Mouse (Mus musculus) MEL-GATA-1-ER (cell line): ENCODE data around the gene Cidec.

Experiments
- DNase-seq: peaks from one replicate; pipeline ENCODE4 v3.0.0-alpha.2; 2012; ENCODE audit warnings: low read depth; ENCODE audit errors: extremely low read depth

The Cidec gene

GRCm38 (mm10) chr6:113444207-113444965, 8.8 kb upstream of the Cidec start:
- DNase-seq, result no peak

GRCm38 (mm10) chr6:113443091-113443490, 7.5 kb upstream of the Cidec start:
- no peak for DNase-seq

GRCm38 (mm10) chr6:113442442-113443090, 7.0 kb upstream of the Cidec start, which contains the start of gene Jagn1:
Jagn1 (plus strand) TSS chr6:113442569.
- peak; percentile 86 for DNase-seq

- no peak for DNase-seq
Measured at GRCm38 (mm10) chr6:113442087-113442441, 6.5 kb upstream of the Cidec start.

GRCm38 (mm10) chr6:113441147-113441680, 5.7 kb upstream of the Cidec start:
- DNase-seq, result peak; percentile 81

- DNase-seq, result no peak
Measured at GRCm38 (mm10) chr6:113440686-113441085, 5.1 kb upstream of the Cidec start.

GRCm38 (mm10) chr6:113438721-113439430, 3.3 kb upstream of the Cidec start:
- no peak for DNase-seq

GRCm38 (mm10) chr6:113437135-113437534, 1.6 kb upstream of the Cidec start:
- DNase-seq, result no peak

- DNase-seq, result no peak
Measured at GRCm38 (mm10) chr6:113434691-113435090, 869 bp downstream of the Cidec start.

- DNase-seq, result no peak
Measured at GRCm38 (mm10) chr6:113433661-113434060, 1.9 kb downstream of the Cidec start.

- no peak for DNase-seq
Measured at GRCm38 (mm10) chr6:113431801-113432200, 3.8 kb downstream of the Cidec start.

- DNase-seq, result no peak
Measured at GRCm38 (mm10) chr6:113430846-113431245, 4.7 kb downstream of the Cidec start.

- DNase-seq, result no peak
Measured at GRCm38 (mm10) chr6:113429965-113430364, 5.6 kb downstream of the Cidec start.

GRCm38 (mm10) chr6:113428006-113428405, 7.6 kb downstream of the Cidec start:
- no peak for DNase-seq

- DNase-seq, result peak; percentile 45
Measured at GRCm38 (mm10) chr6:113427397-113427796, 8.2 kb downstream of the Cidec start.

GRCm38 (mm10) chr6:113426696-113427095, 8.9 kb downstream of the Cidec start:
- no peak for DNase-seq

- no peak for DNase-seq
Measured at GRCm38 (mm10) chr6:113424187-113424586, 11.4 kb downstream of the Cidec start.

GRCm38 (mm10) chr6:113423000-113423399, 12.6 kb downstream of the Cidec start:
- DNase-seq, result peak; percentile 72

- peak; percentile 93 for DNase-seq
Measured at GRCm38 (mm10) chr6:113419199-113419587, 16.4 kb downstream of the Cidec start, which contains the start of gene Rpusd3. Rpusd3 (minus strand) TSS chr6:113419340.

- no peak for DNase-seq
Measured at GRCm38 (mm10) chr6:113418441-113419198, 16.9 kb downstream of the Cidec start.

GRCm38 (mm10) chr6:113416416-113416815, 19.1 kb downstream of the Cidec start:
- no peak for DNase-seq
